Mouse (Mus musculus): Measurements from ENCODE around the gene Wdr5b.

The Wdr5b gene

GRCm38 (mm10) chr16:36071450-36072379, 30.7 kb downstream of the Wdr5b start, which contains the start of the genes Fam162a and Ccdc58:
Gene Fam162a (minus strand): TSS chr16:36071594.
Gene Ccdc58 (plus strand): TSS chr16:36071685.
- DNase-seq: peak; percentile 94

- DNase-seq: no peak
Observed at GRCm38 (mm10) chr16:36072410-36073011, 31.5 kb downstream of the Wdr5b start.

- DNase-seq: no peak
Observed at GRCm38 (mm10) chr16:36074772-36075171, 33.8 kb downstream of the Wdr5b start.

- DNase-seq: no peak
Observed at GRCm38 (mm10) chr16:36079916-36080315, 38.9 kb downstream of the Wdr5b start.

GRCm38 (mm10) chr16:36087846-36088245, 46.9 kb downstream of the Wdr5b start:
- DNase-seq: no peak

- no peak for DNase-seq
Observed at GRCm38 (mm10) chr16:36089065-36089464, 48.1 kb downstream of the Wdr5b start.

- no peak for DNase-seq
Observed at GRCm38 (mm10) chr16:36089850-36090616, 49.0 kb downstream of the Wdr5b start.

GRCm38 (mm10) chr16:36090785-36091509, 50.0 kb downstream of the Wdr5b start:
- DNase-seq: no peak

Data from retina, postnatal 1 day (tissue).